Mouse (Mus musculus) heart, postnatal 0 days (tissue): ENCODE results near the gene 2310022A10Rik. TPM values are rescaled to one million over a fixed set of nuclear protein-coding genes. Genes with fewer than 3 reads are reported as not detected.

Source experiments
- ATAC-seq: fragments of 200-750 bp; cut with Nextera tagmentation; 2 replicates; pipeline ENCODE4 v1.8.0; 2017; ENCODE audit warnings: low read depth, moderate number of reproducible peaks, moderate library complexity; ENCODE audit not compliant: insufficient read depth
- DNase-seq: peaks from one replicate; pipeline ENCODE4 v3.0.0-alpha.2; 2016; ENCODE audit warnings: low spot score
- H3K27ac ChIP-seq: fragments of 300-500 bp; sonication (generic); 2 replicates; pipeline ENCODE4 v1.5.1; 2014; ENCODE audit warnings: low read depth, mild to moderate bottlenecking
- H3K27me3 ChIP-seq: fragments of 300-500 bp; sonication (generic); 2 replicates; pipeline ENCODE4 v1.6.1; 2014; ENCODE audit warnings: low read length, mixed read lengths; ENCODE audit not compliant: control insufficient read depth, insufficient read depth
- H3K36me3 ChIP-seq: fragments of 300-500 bp; sonication (generic); replicated peaks from 2 replicates; pipeline ENCODE4 v1.6.1; 2014; ENCODE audit warnings: low read length, mixed read lengths; ENCODE audit not compliant: control insufficient read depth, insufficient read depth
- H3K4me1 ChIP-seq: fragments of 300-500 bp; sonication (generic); 2 replicates; pipeline ENCODE4 v1.6.1; 2014; ENCODE audit warnings: antibody characterized with exemption; ENCODE audit not compliant: control insufficient read depth, insufficient read depth
- H3K4me2 ChIP-seq: fragments of 300-500 bp; sonication (generic); 2 replicates; pipeline ENCODE4 v1.6.1; 2014; ENCODE audit warnings: low read depth, mild to moderate bottlenecking, low read length, moderate library complexity
- H3K4me3 ChIP-seq: fragments of 300-500 bp; sonication (generic); 2 replicates; pipeline ENCODE4 v1.5.1; 2014; ENCODE audit warnings: low read depth, low read length
- H3K9ac ChIP-seq: fragments of 300-500 bp; sonication (generic); replicated peaks from 2 replicates; pipeline ENCODE4 v1.6.1; 2014; ENCODE audit warnings: low read depth, low read length, mixed read lengths
- H3K9me3 ChIP-seq: fragments of 300-500 bp; sonication (generic); replicated peaks from 2 replicates; pipeline ENCODE4 v1.6.1; 2016; ENCODE audit warnings: low read length; ENCODE audit not compliant: control insufficient read depth
- CTCF ChIP-seq: IDR thresholded peaks from 2 replicates; pipeline ENCODE4 v1.5.1; 2016; ENCODE audit warnings: antibody characterized with exemption, control low read depth, low read depth
- EP300 ChIP-seq: IDR thresholded peaks from 2 replicates; pipeline ENCODE4 v1.6.1; 2016; ENCODE audit warnings: antibody characterized with exemption, low read depth
- WGBS: fragments of 180-500 bp; shearing (Covaris S2); extraction: QIAGEN DNeasy Blood & Tissue Kit; methylation state at CpG from one replicate; pipeline ENCODE4 v1.1.7; 2014; 5-methylcytosine and 5-hydroxymethylcytosine counted together
- polyA plus RNA-seq: library from polyadenylated mRNA; unstranded; fragments of >200 nt; fragmentation: Nextera tagmentation; extraction: Ambion mirVana; gene quantifications from 2 replicates; pipeline ENCODE4 v1.2.1, GENCODE M21; 2015
- total RNA-seq: library from RNA; depleted of rRNA; stranded (reverse); fragments of >200 nt; gene quantifications from 2 replicates; pipeline ENCODE4 v1.2.3, GENCODE M21; 2014; ENCODE audit warnings: low replicate concordance

Gene 2310022A10Rik
- total and polyA plus RNA-seq, 2 experiments from 2014 or later = 3.8 to 39.7 TPM

- Histone ChIP-seq H3K9ac (no peak overlapping the region), H3K4me2 (no peak overlapping the region), H3K27ac (peak overlapping the region; percentile 78), H3K4me1 (peaks cover 68% of the 10 kb centered on the region), H3K9me3 (no peaks in the 10 kb centered on the region), H3K4me3 (no peak overlapping the region), H3K36me3 (peaks cover 13% of the 10 kb centered on the region), H3K27me3 (no peaks in the 10 kb centered on the region)
- TF ChIP-seq CTCF (no peak), EP300 (no peak)
- 48% methylated on average over 5 of the region's 5 CpGs for WGBS
- DNase-seq (no peak), ATAC-seq (no peak)
Observed at GRCm38 (mm10) chr7:27604661-27605348, 51.8 kb downstream of the 2310022A10Rik start.

GRCm38 (mm10) chr7:27605499-27606285 is 52.7 kb downstream of the 2310022A10Rik start:
- 34% methylated on average over 9 of the region's 9 CpGs for WGBS
- Histone ChIP-seq H3K36me3 (peaks cover 16% of the 10 kb centered on the region), H3K27ac (peak overlapping the region; percentile 78), H3K9ac (0 out of 2 replicates have a peak overlapping the region, but pooled peaks have one; percentile 11), H3K4me1 (peaks cover 61% of the 10 kb centered on the region), H3K4me2 (peak overlapping the region; percentile 22), H3K9me3 (no peaks in the 10 kb centered on the region), H3K27me3 (no peaks in the 10 kb centered on the region), H3K4me3 (no peak overlapping the region)
- no peak for TF ChIP-seq EP300
- TF ChIP-seq CTCF = no peak
- DNase-seq (peak; percentile 79), ATAC-seq (peak; percentile 56)

- no peaks in the 10 kb centered on the region for H3K27me3 ChIP-seq
- no peak for DNase-seq
- no peak for ATAC-seq
- peak overlapping the region; percentile 22; the same call in 1 of the 2 replicates for H3K4me2 ChIP-seq
- no peak overlapping the region; the same call in 1 of the 2 replicates for H3K9ac ChIP-seq
- peaks cover 16% of the 10 kb centered on the region for H3K36me3 ChIP-seq
- TF ChIP-seq EP300 (no peak), CTCF (no peak)
- peaks cover 60% of the 10 kb centered on the region for H3K4me1 ChIP-seq
- peak overlapping the region; percentile 72 for H3K27ac ChIP-seq
- H3K4me3 ChIP-seq = no peak overlapping the region
- 49% methylated on average over 10 of the region's 10 CpGs for WGBS
- H3K9me3 ChIP-seq = no peaks in the 10 kb centered on the region
Observed at GRCm38 (mm10) chr7:27606481-27607254, 53.6 kb downstream of the 2310022A10Rik start.

- Histone ChIP-seq H3K9ac (no peak overlapping the region), H3K9me3 (no peaks in the 10 kb centered on the region), H3K36me3 (peaks cover 16% of the 10 kb centered on the region), H3K27me3 (no peaks in the 10 kb centered on the region), H3K4me3 (no peak overlapping the region), H3K4me2 (0 out of 2 replicates have a peak overlapping the region, but pooled peaks have one; percentile 22), H3K4me1 (peaks cover 60% of the 10 kb centered on the region), H3K27ac (peak overlapping the region; percentile 72)
- TF ChIP-seq CTCF = no peak
- TF ChIP-seq EP300 = peak; percentile 87
- ATAC-seq = peak; percentile 90
- 23% methylated on average over 5 of the region's 5 CpGs for WGBS
- DNase-seq = peak; percentile 85
Observed at GRCm38 (mm10) chr7:27607580-27607979, 54.5 kb downstream of the 2310022A10Rik start.

GRCm38 (mm10) chr7:27608130-27608529 is 55.1 kb downstream of the 2310022A10Rik start:
- Histone ChIP-seq H3K9ac (no peak overlapping the region), H3K4me3 (no peak overlapping the region), H3K9me3 (no peaks in the 10 kb centered on the region), H3K27me3 (no peaks in the 10 kb centered on the region), H3K36me3 (peaks cover 16% of the 10 kb centered on the region), H3K4me1 (peaks cover 57% of the 10 kb centered on the region), H3K4me2 (0 out of 2 replicates have a peak overlapping the region, but pooled peaks have one; percentile 22), H3K27ac (peak overlapping the region; percentile 72)
- no peak for ATAC-seq
- no peak for DNase-seq
- no peak for TF ChIP-seq EP300
- no peak for TF ChIP-seq CTCF
- 85% methylated on average over 3 of the region's 3 CpGs for WGBS
